Mouse (Mus musculus): Measurements from ENCODE around the gene Dock9. TPM values are rescaled to one million over a fixed set of nuclear protein-coding genes. Genes with fewer than 3 reads are reported as not detected.
A peak's percentile ranks its signal among the peaks of the same experiment; 100 is the strongest.

Gene Dock9
- total RNA-seq, 2 experiments from 2014 or later, result 15.3 to 21.4 TPM

- intact Hi-C loops (cut with DNase I), result no loop called here
- TF ChIP-seq CTCF (IDR thresholded peaks at IDR 0.05), result no peak
- no peak for DNase-seq
- no peak overlapping the region for H3K4me3 ChIP-seq
- H3K27ac ChIP-seq, result no peak overlapping the region
Observed at GRCm38 (mm10) chr14:121556401-121557315, 241.0 kb downstream of the Dock9 start.

GRCm38 (mm10) chr14:121553785-121554184 lies 243.9 kb downstream of the Dock9 start:
- intact Hi-C loops (cut with DNase I), result no loop called here
- H3K27ac ChIP-seq, result no peak overlapping the region
- DNase-seq, result no peak
- TF ChIP-seq CTCF (IDR thresholded peaks at IDR 0.05), result no peak
- H3K4me3 ChIP-seq, result no peak overlapping the region

GRCm38 (mm10) chr14:121552586-121552985 lies 245.1 kb downstream of the Dock9 start:
- no peak for DNase-seq
- no peak overlapping the region for H3K27ac ChIP-seq
- H3K4me3 ChIP-seq, result no peak overlapping the region
- intact Hi-C loops (cut with DNase I), result no loop called here
- TF ChIP-seq CTCF (IDR thresholded peaks at IDR 0.05), result no peak

- Histone ChIP-seq H3K27ac (no peak overlapping the region), H3K4me3 (no peak overlapping the region)
- DNase-seq, result no peak
- intact Hi-C loops (cut with DNase I), result no loop called here
- no peak for TF ChIP-seq CTCF (IDR thresholded peaks at IDR 0.05)
Observed at GRCm38 (mm10) chr14:121549834-121550233, 247.8 kb downstream of the Dock9 start.

- peak overlapping the region; percentile 31; the same call in 1 of the 2 replicates for H3K27ac ChIP-seq
- no peak for TF ChIP-seq CTCF (IDR thresholded peaks at IDR 0.05)
- intact Hi-C loops (cut with DNase I), result no loop called here
Observed at GRCm38 (mm10) chr14:121547745-121548144, 249.9 kb downstream of the Dock9 start.

GRCm38 (mm10) chr14:121546621-121547020 lies 251.0 kb downstream of the Dock9 start:
- intact Hi-C loops (cut with DNase I), result no loop called here
- no peak for TF ChIP-seq CTCF (IDR thresholded peaks at IDR 0.05)
- peak overlapping the region; percentile 31; the same call in 1 of the 2 replicates for H3K27ac ChIP-seq
- no peak for DNase-seq
- H3K4me3 ChIP-seq, result no peak overlapping the region

More at GRCm38 (mm10) chr14:121547745-121548144, 249.9 kb downstream of the Dock9 start:
- no peak overlapping the region for H3K4me3 ChIP-seq
- DNase-seq, result no peak

GRCm38 (mm10) chr14:121545551-121546331 lies 251.9 kb downstream of the Dock9 start:
- intact Hi-C loops (cut with DNase I), result no loop called here
- no peak for TF ChIP-seq CTCF (IDR thresholded peaks at IDR 0.05)
- Histone ChIP-seq H3K27ac (no peak overlapping the region), H3K4me3 (no peak overlapping the region)
- no peak for DNase-seq

GRCm38 (mm10) chr14:121541262-121541661 lies 256.4 kb downstream of the Dock9 start:
- intact Hi-C loops (cut with DNase I), result loop anchor here (2.0 kb wide), 1 partner anchor 48 kb away; no protein-coding TSS in a partner anchor

GRCm38 (mm10) chr14:121534501-121534900 lies 263.1 kb downstream of the Dock9 start:
- intact Hi-C loops (cut with DNase I), result no loop called here
- H3K4me3 ChIP-seq, result no peak overlapping the region
- no peak overlapping the region for H3K27ac ChIP-seq
- no peak for DNase-seq
- TF ChIP-seq CTCF (IDR thresholded peaks at IDR 0.05), result no peak

More at GRCm38 (mm10) chr14:121541262-121541661, 256.4 kb downstream of the Dock9 start:
- Histone ChIP-seq H3K27ac (no peak overlapping the region), H3K4me3 (no peak overlapping the region)
- TF ChIP-seq CTCF (IDR thresholded peaks at IDR 0.05), result no peak
- DNase-seq, result no peak

GRCm38 (mm10) chr14:121530853-121531252 lies 266.8 kb downstream of the Dock9 start:
- Histone ChIP-seq H3K4me3 (no peak overlapping the region), H3K27ac (no peak overlapping the region)
- TF ChIP-seq CTCF (IDR thresholded peaks at IDR 0.05), result no peak
- intact Hi-C loops (cut with DNase I), result no loop called here
- DNase-seq, result no peak

- no peak overlapping the region for H3K27ac ChIP-seq
- no peak overlapping the region for H3K4me3 ChIP-seq
- intact Hi-C loops (cut with DNase I), result no loop called here
- TF ChIP-seq CTCF (IDR thresholded peaks at IDR 0.05), result no peak
- DNase-seq, result no peak
Observed at GRCm38 (mm10) chr14:121527883-121528282, 269.8 kb downstream of the Dock9 start.

GRCm38 (mm10) chr14:121527201-121527600 lies 270.4 kb downstream of the Dock9 start:
- no peak for TF ChIP-seq CTCF (IDR thresholded peaks at IDR 0.05)
- Histone ChIP-seq H3K4me3 (no peak overlapping the region), H3K27ac (no peak overlapping the region)
- DNase-seq, result no peak
- intact Hi-C loops (cut with DNase I), result no loop called here

- intact Hi-C loops (cut with DNase I), result no loop called here
- Histone ChIP-seq H3K4me3 (no peak overlapping the region), H3K27ac (no peak overlapping the region)
- TF ChIP-seq CTCF (IDR thresholded peaks at IDR 0.05), result no peak
- DNase-seq, result no peak
Observed at GRCm38 (mm10) chr14:121521709-121522108, 275.9 kb downstream of the Dock9 start.

Data from gastrocnemius, adult 2 months (tissue).